In the genomic region with DNA sequence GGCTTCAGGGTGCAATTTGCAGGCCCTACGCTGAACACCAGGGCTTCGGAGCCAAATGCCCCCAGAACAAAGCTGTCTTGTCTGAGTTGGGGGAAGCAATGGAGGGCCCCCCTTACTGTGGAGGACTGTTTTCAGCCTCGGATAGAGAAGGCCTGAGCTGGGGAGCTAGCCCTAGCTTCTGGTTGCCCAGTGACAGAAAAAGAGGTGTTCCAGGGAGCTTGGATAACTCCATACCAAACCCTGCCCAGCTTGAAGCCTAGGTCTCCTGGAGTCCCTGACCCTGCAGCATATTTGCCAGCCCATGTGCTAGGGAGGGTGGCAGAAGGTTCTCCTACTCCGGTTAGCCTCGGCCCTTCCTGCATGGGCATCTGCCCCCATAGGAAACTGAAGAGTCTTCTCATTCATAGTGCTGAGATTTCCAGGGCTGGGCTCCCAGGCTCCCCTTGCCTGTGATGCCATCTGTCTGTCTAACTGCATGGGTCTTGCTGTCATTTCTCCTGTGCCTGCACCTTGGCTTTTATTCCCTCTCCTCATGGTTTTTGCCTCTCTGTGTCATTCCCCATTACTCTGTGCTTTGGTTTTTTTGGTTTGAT, we compare ENCODE assay signal across 9 mouse cellular contexts. TPM values are rescaled to one million over a fixed set of nuclear protein-coding genes. Genes with fewer than 3 reads are reported as not detected.
DNase-seq lines count a peak whose midpoint lies in the region; ATAC-seq and TF ChIP-seq lines count a peak whose summit lies in the region.
"Had no signal": no experiment of that assay in that cellular context is flagged by ENCODE, and none has a peak within 500 bp of the region (broad histone marks: within the 10 kb centered on the region; RNA-seq: fewer than 3 reads in every experiment).

No protein-coding gene starts in this region.

- H3K27me3 ChIP-seq in heart, embryonic 11.5 days (ENCODE audit: control insufficient read depth, insufficient read depth, low read length) = peaks cover 38% of the 10 kb centered on the region
- no peaks in the 10 kb centered on the region for H3K27me3 ChIP-seq in ES-Bruce4 (ENCODE audit: control insufficient read depth, insufficient read depth, low read length, poor library complexity, severe bottlenecking)
- peaks cover 14% of the 10 kb centered on the region for H3K27me3 ChIP-seq in heart, postnatal 0 days (ENCODE audit: control insufficient read depth, insufficient read depth, low read length)

- no peak for DNase-seq in heart, adult 9 months (ENCODE audit: low spot score in 2 of 2)
- no peak for DNase-seq in heart, postnatal 0 days (ENCODE audit: low spot score)
- no peak for DNase-seq in layer of hippocampus, postnatal 36 days
- no peak for DNase-seq in embryo, embryonic 9.5 days (ENCODE audit: extremely low spot score)
- no peak for DNase-seq in cerebellum, postnatal 36 days

- H3K79me2 ChIP-seq in macrophage (ENCODE audit: inconsistent target) = peaks cover 25% of the 10 kb centered on the region

- no peaks in the 10 kb centered on the region for H3K36me3 ChIP-seq in heart, embryonic 11.5 days (ENCODE audit: control insufficient read depth, insufficient read depth, low read length)
- H3K36me3 ChIP-seq in ES-Bruce4 (ENCODE audit: control insufficient read depth, insufficient read depth, low read length, poor library complexity, severe bottlenecking) (no peaks in the 10 kb centered on the region), macrophage (ENCODE audit: inconsistent target) (peaks cover 24% of the 10 kb centered on the region; the same call in 1 of the 2 replicates)
- no peaks in the 10 kb centered on the region for H3K36me3 ChIP-seq in heart, postnatal 0 days (replicated peaks; ENCODE audit: control insufficient read depth, insufficient read depth, low read length)

- peaks cover 21% of the 10 kb centered on the region for H3K4me1 ChIP-seq in heart, embryonic 11.5 days (ENCODE audit: control insufficient read depth, insufficient read depth, low read length)
- H3K4me1 ChIP-seq in ES-Bruce4 (ENCODE audit: control insufficient read depth, insufficient read depth, low read length) = peaks cover 1% of the 10 kb centered on the region
- H3K4me1 ChIP-seq in heart, postnatal 0 days (ENCODE audit: control insufficient read depth, insufficient read depth) = peaks cover 26% of the 10 kb centered on the region

- peak overlapping the region; percentile 75 for H3K4me3 ChIP-seq in heart, embryonic 11.5 days (ENCODE audit: low read depth, low read length)
- H3K4me3 ChIP-seq in ES-Bruce4 (ENCODE audit: low read depth, low read length) (peak overlapping the region; percentile 84; the same call in 1 of the 2 replicates), macrophage (ENCODE audit: inconsistent target) (peak overlapping the region; percentile 99)
- peak overlapping the region; percentile 72 for H3K4me3 ChIP-seq in heart, postnatal 0 days (ENCODE audit: low read depth, low read length)

- H3K9ac ChIP-seq in heart, embryonic 11.5 days (ENCODE audit: low read depth, low read length) = peak overlapping the region; percentile 79
- H3K9ac ChIP-seq in ES-Bruce4 (ENCODE audit: low read depth, poor library complexity, severe bottlenecking) = peak overlapping the region; percentile 22; the same call in 1 of the 2 replicates
- H3K9ac ChIP-seq in heart, postnatal 0 days (replicated peaks; ENCODE audit: low read depth, low read length) = peak overlapping the region; percentile 54; the same call in 1 of the 2 replicates

- H3K4me2 ChIP-seq in heart, embryonic 11.5 days = peak overlapping the region; percentile 93
- H3K4me2 ChIP-seq in heart, postnatal 0 days (ENCODE audit: low read depth, low read length) = peak overlapping the region; percentile 86

- no peak for TF ChIP-seq EP300 in ES-Bruce4 (IDR thresholded peaks at IDR 0.05; ENCODE audit: insufficient read depth, low read depth, low read length)
- no peak for TF ChIP-seq EP300 in heart, postnatal 0 days (IDR thresholded peaks at IDR 0.05; ENCODE audit: low read depth)

- ATAC-seq in heart, embryonic 11.5 days (replicated peaks; ENCODE audit: insufficient number of reproducible peaks, low FRiP score, low TSS enrichment) = no peak
- ATAC-seq in heart, postnatal 0 days (ENCODE audit: insufficient read depth, low read depth) = no peak
- ATAC-seq: CD4-positive, CD25-positive, alpha-beta regulatory T cell, adult 4 months had no signal

- 23% methylated on average over 5 of the region's 5 CpGs for WGBS in heart, embryonic 11.5 days (ENCODE audit: insufficient replicate concordance)
- 47% methylated on average over 5 of the region's 5 CpGs for WGBS in heart, postnatal 0 days
- 95% methylated on average over 5 of the region's 5 CpGs for WGBS in macrophage (ENCODE audit: missing documents)

- no peak for TF ChIP-seq CTCF in ES-Bruce4 (IDR thresholded peaks at IDR 0.05; ENCODE audit: low read depth, low read length)
- TF ChIP-seq CTCF in heart, postnatal 0 days (IDR thresholded peaks at IDR 0.05; ENCODE audit: low read depth) = no peak

- H3K27ac ChIP-seq in heart, embryonic 11.5 days (ENCODE audit: low read depth, low read length) = no peak overlapping the region
- H3K27ac ChIP-seq in ES-Bruce4 (ENCODE audit: insufficient read depth, low read length) = no peak overlapping the region
- peak overlapping the region; percentile 79 for H3K27ac ChIP-seq in heart, postnatal 0 days (ENCODE audit: low read depth)
- 0 out of 2 replicates have a peak overlapping the region, but pooled peaks have one; percentile 95 for H3K27ac ChIP-seq in macrophage

- TF ChIP-seq POLR2A in ES-Bruce4 (IDR thresholded peaks at IDR 0.05; ENCODE audit: insufficient read depth, low read length) = no peak

- H3K9me3 ChIP-seq in heart, embryonic 11.5 days (replicated peaks; ENCODE audit: control insufficient read depth, low read length) = no peaks in the 10 kb centered on the region
- H3K9me3 ChIP-seq in ES-Bruce4 (replicated peaks; ENCODE audit: control insufficient read depth, insufficient read depth, low read length, poor library complexity, severe bottlenecking) = no peaks in the 10 kb centered on the region
- no peaks in the 10 kb centered on the region for H3K9me3 ChIP-seq in heart, postnatal 0 days (replicated peaks; ENCODE audit: control insufficient read depth, low read length)

RNA-seq across cellular contexts. Expression of a gene that starts 0.6 kb away (rescaled TPM):
- polyA plus RNA-seq in heart, embryonic 11.5 days (2014; fragmentation: Nextera tagmentation; extraction: Ambion mirVana) = 4.5 and 5.7 TPM in 2 replicates
- polyA plus RNA-seq in ES-Bruce4 (2011; ENCODE audit: insufficient read depth, insufficient read length, low read depth, missing spikeins) = 2.2 and 3.1 TPM in 2 replicates
- total RNA-seq in heart, postnatal 0 days (2014; rRNA removed; ENCODE audit: low replicate concordance) = 9.0 and 9.8 TPM in 2 replicates
- 3.8 and 4.3 TPM in 2 replicates for polyA plus RNA-seq in heart, postnatal 0 days (2015; fragmentation: Nextera tagmentation; extraction: Ambion mirVana)
- total RNA-seq in macrophage (2018; cell fraction: chromatin; rRNA removed) = 100 to 1,000 TPM in 5 of 26 experiments, 10 to 100 TPM in 18, 1 to 10 TPM in 3; 5.5 to 136 (median 38.4) TPM
- total RNA-seq in macrophage (2018; cell fraction: cytosol; rRNA removed) = 10 to 100 TPM in 9 of 26 experiments, 1 to 10 TPM in 17; 1.6 to 18.5 (median 5.9) TPM
- 10 to 100 TPM in 22 of 26 experiments, 1 to 10 TPM in 4; 4.2 to 87.4 (median 28.4) TPM for total RNA-seq in macrophage (2018; cell fraction: nucleus; rRNA removed)
- 6.0 to 8.2 TPM (median 7.6 TPM) in 3 replicates for polyA plus RNA-seq in macrophage (2018)
- total RNA-seq in layer of hippocampus, postnatal 36 days (2021) = 1 to 10 TPM; 4.1 to 5.4 TPM

RNA-seq across cellular contexts. Expression of a gene that starts 1.3 kb away (rescaled TPM):
- 6.3 and 6.8 TPM in 2 replicates for polyA plus RNA-seq in heart, embryonic 11.5 days (2014; fragmentation: Nextera tagmentation; extraction: Ambion mirVana)
- polyA plus RNA-seq in ES-Bruce4 (2011; ENCODE audit: insufficient read depth, insufficient read length, low read depth, missing spikeins) = 4.7 and 4.8 TPM in 2 replicates
- 9.2 and 11.5 TPM in 2 replicates for total RNA-seq in heart, postnatal 0 days (2014; rRNA removed; ENCODE audit: low replicate concordance)
- 6.1 and 6.3 TPM in 2 replicates for polyA plus RNA-seq in heart, postnatal 0 days (2015; fragmentation: Nextera tagmentation; extraction: Ambion mirVana)
- 10 to 100 TPM in 22 of 26 experiments, 1 to 10 TPM in 4; 3.0 to 75.5 (median 33.8) TPM for total RNA-seq in macrophage (2018; cell fraction: chromatin; rRNA removed)
- total RNA-seq in macrophage (2018; cell fraction: cytosol; rRNA removed) = 100 to 1,000 TPM in 5 of 26 experiments, 10 to 100 TPM in 21; 39.1 to 112 (median 71.5) TPM
- total RNA-seq in macrophage (2018; cell fraction: nucleus; rRNA removed) = 100 to 1,000 TPM in 3 of 26 experiments, 10 to 100 TPM in 23; 15.4 to 138 (median 60.7) TPM
- polyA plus RNA-seq in macrophage (2018) = 30.0 to 70.8 TPM (median 64.9 TPM) in 3 replicates
- total RNA-seq in layer of hippocampus, postnatal 36 days (2021) = 1 to 10 TPM; 2.5 to 2.6 TPM

RNA-seq across cellular contexts. Expression of a gene that starts 19.8 kb away (rescaled TPM):
- polyA plus RNA-seq in heart, embryonic 11.5 days (2014; fragmentation: Nextera tagmentation; extraction: Ambion mirVana) = 99.8 and 109 TPM in 2 replicates
- polyA plus RNA-seq in ES-Bruce4 (2011; ENCODE audit: insufficient read depth, insufficient read length, low read depth, missing spikeins) (42.4 and 44.3 TPM in 2 replicates), macrophage (2018) (192 to 272 TPM (median 246 TPM) in 3 replicates)
- 156 and 219 TPM in 2 replicates for total RNA-seq in heart, postnatal 0 days (2014; rRNA removed; ENCODE audit: low replicate concordance)
- 104 and 108 TPM in 2 replicates for polyA plus RNA-seq in heart, postnatal 0 days (2015; fragmentation: Nextera tagmentation; extraction: Ambion mirVana)
- 100 to 1,000 TPM; 162 to 586 (median 393) TPM for total RNA-seq in macrophage (2018; cell fraction: chromatin; rRNA removed)
- total RNA-seq in macrophage (2018; cell fraction: cytosol; rRNA removed) = 100 to 1,000 TPM; 226 to 433 (median 334) TPM
- 100 to 1,000 TPM; 176 to 503 (median 306) TPM for total RNA-seq in macrophage (2018; cell fraction: nucleus; rRNA removed)
- 100 to 1,000 TPM; 121 to 142 TPM for total RNA-seq in layer of hippocampus, postnatal 36 days (2021)

RNA-seq across cellular contexts. Expression of a gene that starts 20.5 kb away (rescaled TPM):
- polyA plus RNA-seq in heart, embryonic 11.5 days (2014; fragmentation: Nextera tagmentation; extraction: Ambion mirVana) = 41.8 and 43.3 TPM in 2 replicates
- 36.8 and 37.4 TPM in 2 replicates for polyA plus RNA-seq in ES-Bruce4 (2011; ENCODE audit: insufficient read depth, insufficient read length, low read depth, missing spikeins)
- total RNA-seq in heart, postnatal 0 days (2014; rRNA removed; ENCODE audit: low replicate concordance) = 46.3 and 50.3 TPM in 2 replicates
- polyA plus RNA-seq in heart, postnatal 0 days (2015; fragmentation: Nextera tagmentation; extraction: Ambion mirVana) = 55.4 and 61.9 TPM in 2 replicates
- 100 to 1,000 TPM in 18 of 26 experiments, 10 to 100 TPM in 8; 53.1 to 213 (median 134) TPM for total RNA-seq in macrophage (2018; cell fraction: chromatin; rRNA removed)
- 10 to 100 TPM; 34.2 to 68.0 (median 50.8) TPM for total RNA-seq in macrophage (2018; cell fraction: cytosol; rRNA removed)
- 100 to 1,000 TPM in 16 of 26 experiments, 10 to 100 TPM in 10; 48.6 to 222 (median 110) TPM for total RNA-seq in macrophage (2018; cell fraction: nucleus; rRNA removed)
- polyA plus RNA-seq in macrophage (2018) = 33.7 to 84.6 TPM (median 58.6 TPM) in 3 replicates
- total RNA-seq in layer of hippocampus, postnatal 36 days (2021) = 10 to 100 TPM; 47.1 to 49.0 TPM

RNA-seq across cellular contexts. Expression of a gene that starts 23.1 kb away (rescaled TPM):
- polyA plus RNA-seq in heart, embryonic 11.5 days (2014; fragmentation: Nextera tagmentation; extraction: Ambion mirVana) = 0.24 and 0.30 TPM in 2 replicates
- polyA plus RNA-seq in ES-Bruce4 (2011; ENCODE audit: insufficient read depth, insufficient read length, low read depth, missing spikeins) = 2.9 and 3.7 TPM in 2 replicates
- not detected in 2 replicates for total RNA-seq in heart, postnatal 0 days (2014; rRNA removed; ENCODE audit: low replicate concordance)
- polyA plus RNA-seq in heart, postnatal 0 days (2015; fragmentation: Nextera tagmentation; extraction: Ambion mirVana) = 0.08 and 0.32 TPM in 2 replicates
- total RNA-seq in macrophage (2018; cell fraction: chromatin; rRNA removed) = 10 to 100 TPM in 20 of 26 experiments, 1 to 10 TPM in 6; 5.4 to 16.1 (median 12.2) TPM
- under 1 TPM; 0.04 to 0.55 (median 0.16) TPM for total RNA-seq in macrophage (2018; cell fraction: cytosol; rRNA removed)
- total RNA-seq in macrophage (2018; cell fraction: nucleus; rRNA removed) = 10 to 100 TPM in 1 of 26 experiments, 1 to 10 TPM in 25; 1.8 to 11.4 (median 6.1) TPM
- polyA plus RNA-seq in macrophage (2018) = 0.23 to 0.54 TPM (median 0.51 TPM) in 3 replicates
- under 1 TPM; 0.40 to 0.94 TPM for total RNA-seq in layer of hippocampus, postnatal 36 days (2021)

Comparison
In these comparisons a context has a peak if more than half of its experiments do, and no peak if none do; other contexts are left out.
1. H3K27ac ChIP-seq: peak in heart, postnatal 0 days (single experiment) and macrophage (single experiment); none in heart, embryonic 11.5 days (single experiment) and ES-Bruce4 (single experiment).
2. H3K9ac ChIP-seq: peak in every context shown above with its lines; median percentile 79 in heart, embryonic 11.5 days; 54 in heart, postnatal 0 days; 22 in ES-Bruce4.
3. Peak in every context shown above with its lines, with median percentiles within 50 percentile points of each other: H3K4me3 ChIP-seq.